Mouse (Mus musculus) heart, embryonic 16.5 days (tissue): ENCODE measurements around the gene Dhx35. TPM values are rescaled to one million over a fixed set of nuclear protein-coding genes. Genes with fewer than 3 reads are reported as not detected.

ENCODE experiments used
- ATAC-seq: fragments of 200-750 bp; cut with Nextera tagmentation; replicated peaks from 2 replicates; pipeline ENCODE4 v1.8.0; 2017; ENCODE audit warnings: moderate number of reproducible peaks; ENCODE audit not compliant: insufficient read depth, low FRiP score; ENCODE audit errors: extremely low read depth
- H3K27ac ChIP-seq: fragments of 300-500 bp; sonication (generic); 2 replicates; pipeline ENCODE4 v1.5.1; 2014; ENCODE audit warnings: mild to moderate bottlenecking, low read length, control low read depth, moderate library complexity
- H3K27me3 ChIP-seq: fragments of 300-500 bp; sonication (generic); 2 replicates; pipeline ENCODE4 v1.6.1; 2014; ENCODE audit warnings: low read length, mixed read lengths; ENCODE audit not compliant: control insufficient read depth, insufficient read depth
- H3K36me3 ChIP-seq: fragments of 300-500 bp; sonication (generic); 2 replicates; pipeline ENCODE4 v1.6.1; 2014; ENCODE audit not compliant: control insufficient read depth, insufficient read depth
- H3K4me1 ChIP-seq: fragments of 300-500 bp; sonication (generic); 2 replicates; pipeline ENCODE4 v1.6.1; 2014; ENCODE audit warnings: low read length, mixed read lengths; ENCODE audit not compliant: control insufficient read depth, insufficient read depth
- H3K4me2 ChIP-seq: fragments of 300-500 bp; sonication (generic); 2 replicates; pipeline ENCODE4 v1.6.1; 2014; ENCODE audit warnings: low read depth, mild to moderate bottlenecking, control low read depth, low read length
- H3K4me3 ChIP-seq: fragments of 300-500 bp; sonication (generic); 2 replicates; pipeline ENCODE4 v1.5.1; 2014; ENCODE audit warnings: mild to moderate bottlenecking, control low read depth, low read length
- H3K9ac ChIP-seq: fragments of 300-500 bp; sonication (generic); 2 replicates; pipeline ENCODE4 v1.6.1; 2014; ENCODE audit warnings: low read length, control low read depth
- H3K9me3 ChIP-seq: fragments of 300-500 bp; sonication (generic); replicated peaks from 2 replicates; pipeline ENCODE4 v1.6.1; 2016; ENCODE audit warnings: low read length; ENCODE audit not compliant: control insufficient read depth
- WGBS: fragments of 180-500 bp; shearing (Covaris S2); extraction: QIAGEN DNeasy Blood & Tissue Kit; methylation state at CpG from one replicate; pipeline ENCODE4 v1.1.7; 2014; 5-methylcytosine and 5-hydroxymethylcytosine counted together
- polyA plus RNA-seq: library from polyadenylated mRNA; unstranded; fragments of >200 nt; fragmentation: Nextera tagmentation; extraction: Ambion mirVana; gene quantifications from 2 replicates; pipeline ENCODE4 v1.2.1, GENCODE M21; 2015

Dhx35 gene
- polyA plus RNA-seq, 1 experiment from 2014 or later = 14.4 TPM

DNA sequence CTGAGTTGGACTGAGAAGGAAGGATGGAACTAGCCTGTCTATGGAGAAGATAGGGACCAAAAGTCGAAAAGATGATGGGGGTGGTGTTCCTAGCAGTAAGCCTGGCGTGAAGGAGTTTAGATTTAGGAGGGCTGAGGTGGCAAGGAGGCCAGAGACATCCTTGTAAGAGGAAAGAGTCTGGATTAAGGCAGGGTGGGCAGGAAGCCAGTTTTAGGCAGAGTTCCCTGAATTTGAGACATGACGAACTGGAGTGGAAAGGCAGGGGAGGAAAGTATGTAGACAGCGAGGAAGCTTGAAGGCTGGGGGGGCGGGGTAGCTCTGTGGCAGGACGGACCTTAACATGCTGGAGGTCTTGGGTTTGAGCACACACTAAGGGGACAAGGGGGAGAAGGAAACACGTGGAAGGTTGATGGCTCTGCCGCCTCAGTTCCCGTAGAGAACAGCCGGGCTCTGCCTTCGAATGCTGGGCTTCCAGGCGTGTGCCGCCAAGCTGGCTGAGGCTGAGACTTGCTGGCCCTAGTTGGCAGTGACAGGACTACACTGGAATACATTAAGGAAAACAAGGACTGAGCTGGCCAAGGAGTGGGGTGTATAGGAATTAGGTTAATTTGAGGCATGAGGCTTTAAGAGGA, 24.4 kb upstream of the Dhx35 start:
- peak overlapping the region; percentile 79 for H3K4me3 ChIP-seq
- ATAC-seq = no peak
- peaks cover 55% of the 10 kb centered on the region for H3K4me1 ChIP-seq
- H3K36me3 ChIP-seq = no peaks in the 10 kb centered on the region
- peak overlapping the region; percentile 82 for H3K9ac ChIP-seq
- no peak overlapping the region; the same call in 1 of the 2 replicates for H3K27ac ChIP-seq
- no peaks in the 10 kb centered on the region for H3K9me3 ChIP-seq
- 23% methylated on average over 13 of the region's 13 CpGs for WGBS
- H3K27me3 ChIP-seq = no peaks in the 10 kb centered on the region
- peak overlapping the region; percentile 97 for H3K4me2 ChIP-seq

GRCm38 (mm10) chr2:158771066-158771763, 23.4 kb upstream of the Dhx35 start:
- no peaks in the 10 kb centered on the region for H3K36me3 ChIP-seq
- H3K4me2 ChIP-seq = peak overlapping the region; percentile 97
- no peak for ATAC-seq
- no peaks in the 10 kb centered on the region for H3K27me3 ChIP-seq
- H3K4me1 ChIP-seq = peaks cover 60% of the 10 kb centered on the region
- WGBS = 30% methylated on average over 11 of the region's 11 CpGs
- H3K9me3 ChIP-seq = no peaks in the 10 kb centered on the region
- peak overlapping the region; percentile 79; the same call in 1 of the 2 replicates for H3K4me3 ChIP-seq
- H3K27ac ChIP-seq = peak overlapping the region; percentile 40
- peak overlapping the region; percentile 33 for H3K9ac ChIP-seq

DNA sequence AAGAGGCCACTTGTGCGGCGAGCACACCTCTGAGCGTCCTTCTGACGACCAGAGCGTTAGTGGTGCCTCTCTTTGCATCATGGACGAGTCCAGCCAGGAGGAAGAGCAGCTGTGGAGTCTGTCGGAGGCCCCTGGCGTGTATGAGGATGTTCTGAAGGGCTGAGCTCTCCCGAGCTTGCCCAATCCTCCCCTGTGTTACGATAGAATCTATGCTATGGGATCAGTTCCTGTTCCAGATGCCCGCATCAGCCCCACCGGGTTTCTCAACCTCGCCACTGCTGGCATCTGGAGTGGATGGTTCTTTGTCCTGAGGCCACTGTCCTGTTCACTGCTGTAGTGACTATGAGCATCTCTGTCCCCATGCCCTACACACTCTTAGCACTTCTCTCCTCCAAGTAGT, 21.8 kb upstream of the Dhx35 start:
- H3K27ac ChIP-seq = no peak overlapping the region
- H3K4me2 ChIP-seq = 0 out of 2 replicates have a peak overlapping the region, but pooled peaks have one; percentile 2
- no peak overlapping the region for H3K9ac ChIP-seq
- no peaks in the 10 kb centered on the region for H3K36me3 ChIP-seq
- no peaks in the 10 kb centered on the region for H3K9me3 ChIP-seq
- peaks cover 70% of the 10 kb centered on the region for H3K4me1 ChIP-seq
- no peak for ATAC-seq
- 68% methylated on average over 13 of the region's 13 CpGs for WGBS
- no peaks in the 10 kb centered on the region for H3K27me3 ChIP-seq
- no peak overlapping the region for H3K4me3 ChIP-seq

- Histone ChIP-seq H3K4me1 (peaks cover 64% of the 10 kb centered on the region), H3K9me3 (no peaks in the 10 kb centered on the region), H3K27ac (peak overlapping the region; percentile 14; the same call in 1 of the 2 replicates), H3K4me2 (peak overlapping the region; percentile 25; the same call in 1 of the 2 replicates), H3K4me3 (no peak overlapping the region), H3K9ac (peak overlapping the region; percentile 8; the same call in 1 of the 2 replicates), H3K36me3 (peaks cover 3% of the 10 kb centered on the region; the same call in 1 of the 2 replicates), H3K27me3 (no peaks in the 10 kb centered on the region)
- 27% methylated on average over 8 of the region's 8 CpGs for WGBS
- no peak for ATAC-seq
Observed at GRCm38 (mm10) chr2:158774886-158775285, 19.7 kb upstream of the Dhx35 start.

DNA sequence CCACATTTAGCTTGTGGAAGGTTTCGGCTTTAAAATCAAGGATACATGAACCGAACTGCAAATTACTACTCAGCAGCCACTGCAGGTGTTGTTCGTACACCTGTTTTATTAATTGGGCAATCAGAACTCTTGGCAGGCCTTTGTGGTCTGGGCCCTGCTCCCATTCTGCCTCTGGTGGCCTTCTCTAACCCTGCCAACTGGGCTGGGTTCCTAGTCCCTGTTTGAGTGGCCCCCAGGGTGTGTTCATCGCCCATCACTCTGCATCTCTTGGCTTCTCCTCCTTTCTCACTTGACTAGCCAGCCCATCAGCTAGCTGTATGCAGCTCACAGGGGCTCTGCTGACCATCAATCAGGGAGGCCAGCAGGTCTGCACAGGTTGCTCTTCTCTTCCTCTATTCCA, 17.9 kb upstream of the Dhx35 start:
- Histone ChIP-seq H3K9me3 (no peaks in the 10 kb centered on the region), H3K9ac (no peak overlapping the region), H3K27me3 (no peaks in the 10 kb centered on the region), H3K4me2 (no peak overlapping the region), H3K36me3 (peaks cover 12% of the 10 kb centered on the region), H3K27ac (no peak overlapping the region), H3K4me3 (no peak overlapping the region), H3K4me1 (peaks cover 46% of the 10 kb centered on the region)
- 82% methylated on average over 4 of the region's 4 CpGs for WGBS
- ATAC-seq = no peak

DNA sequence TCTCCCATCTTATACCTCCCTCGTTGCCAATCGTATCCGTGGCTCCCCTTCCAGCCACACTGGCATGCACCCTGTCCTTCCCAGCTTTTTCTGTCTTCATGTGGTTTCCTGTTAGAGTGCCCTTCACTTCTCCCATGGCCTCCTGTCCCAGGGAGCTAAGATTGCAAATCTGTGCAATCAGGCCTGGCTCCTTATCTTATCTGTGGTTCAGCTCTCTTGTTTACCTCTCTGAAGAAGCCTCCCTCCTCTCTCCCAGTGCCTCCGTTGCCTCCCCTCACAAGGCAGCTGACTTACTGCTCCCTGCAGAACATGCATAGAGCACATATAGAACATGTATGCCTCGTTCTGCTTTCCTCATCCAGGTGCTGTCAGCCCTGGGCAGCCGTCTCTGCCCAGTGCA, 17.1 kb upstream of the Dhx35 start:
- no peak overlapping the region for H3K27ac ChIP-seq
- 22% methylated on average over 6 of the region's 6 CpGs for WGBS
- peaks cover 39% of the 10 kb centered on the region for H3K4me1 ChIP-seq

GRCm38 (mm10) chr2:158778349-158778748, 16.3 kb upstream of the Dhx35 start:
- Histone ChIP-seq H3K4me3 (no peak overlapping the region), H3K4me1 (peaks cover 33% of the 10 kb centered on the region), H3K36me3 (peaks cover 16% of the 10 kb centered on the region), H3K9ac (peak overlapping the region; percentile 10; the same call in 1 of the 2 replicates), H3K27me3 (no peaks in the 10 kb centered on the region), H3K9me3 (no peaks in the 10 kb centered on the region), H3K4me2 (no peak overlapping the region), H3K27ac (no peak overlapping the region)
- no peak for ATAC-seq
- WGBS = 62% methylated on average over 7 of the region's 7 CpGs

More for the DNA sequence above, 17.1 kb upstream of the Dhx35 start:
- no peak overlapping the region for H3K4me3 ChIP-seq
- no peaks in the 10 kb centered on the region for H3K9me3 ChIP-seq
- H3K36me3 ChIP-seq = peaks cover 12% of the 10 kb centered on the region
- H3K4me2 ChIP-seq = no peak overlapping the region
- ATAC-seq = 0 out of 2 replicates have a peak, but pooled peaks have one; percentile 3
- no peaks in the 10 kb centered on the region for H3K27me3 ChIP-seq
- H3K9ac ChIP-seq = peak overlapping the region; percentile 18; the same call in 1 of the 2 replicates

- H3K4me1 ChIP-seq = peaks cover 20% of the 10 kb centered on the region
- H3K9me3 ChIP-seq = no peaks in the 10 kb centered on the region
- H3K4me2 ChIP-seq = no peak overlapping the region
- no peaks in the 10 kb centered on the region for H3K27me3 ChIP-seq
- ATAC-seq = no peak
- no peak overlapping the region for H3K27ac ChIP-seq
- H3K9ac ChIP-seq = no peak overlapping the region
- WGBS = 92% methylated on average over 7 of the region's 7 CpGs
- H3K4me3 ChIP-seq = no peak overlapping the region
- peaks cover 40% of the 10 kb centered on the region for H3K36me3 ChIP-seq
Observed at GRCm38 (mm10) chr2:158781126-158781525, 13.5 kb upstream of the Dhx35 start.
